Mouse (Mus musculus): Measurements from ENCODE around the gene Cyp4f13. TPM values are rescaled to one million over a fixed set of nuclear protein-coding genes. Genes with fewer than 3 reads are reported as not detected.
A peak's percentile ranks its signal among the peaks of the same experiment; 100 is the strongest.

The Cyp4f13 gene
- total RNA-seq, 1 experiment: 15.2 TPM

GRCm38 (mm10) chr17:32878773-32879172 is 68.4 kb downstream of the Cyp4f13 start:
- peak overlapping the region; percentile 63 to 79; a peak in 1 of 4 replicates for H3K4me3 ChIP-seq (ENCODE audit: insufficient read depth in 1 of 2, low read depth in 1 of 2, low read length in 2 of 2, poor library complexity in 1 of 2, severe bottlenecking in 1 of 2)
- no peaks in the 10 kb centered on the region for H3K9me3 ChIP-seq (ENCODE audit: control insufficient read depth, insufficient read depth, low read depth, low read length)
- in situ Hi-C loops (cut with MboI; ENCODE audit: low sequenced_read_pairs in 2 of 2, unreplicated experiment in 2 of 2): no loop called here
- H3K27ac ChIP-seq (ENCODE audit: insufficient read depth, low read depth, low read length, poor library complexity, severe bottlenecking): peak overlapping the region; percentile 99
- H3K9ac ChIP-seq (ENCODE audit: insufficient read depth, low read depth, low read length, poor library complexity, severe bottlenecking): peak overlapping the region; percentile 73; the same call in 1 of the 2 replicates
- no peak for TF ChIP-seq ZNF384 (IDR thresholded peaks at IDR 0.05; ENCODE audit: low read depth, low read length)
- TF ChIP-seq MAFK (IDR thresholded peaks at IDR 0.05; ENCODE audit: insufficient read depth, low read depth, low read length): no peak
- TF ChIP-seq CHD2 (IDR thresholded peaks at IDR 0.05; ENCODE audit: low read depth, low read length): no peak
- no peak for TF ChIP-seq ZC3H11A (IDR thresholded peaks at IDR 0.05; ENCODE audit: borderline replicate concordance, low read depth, low read length)
- TF ChIP-seq HCFC1 (IDR thresholded peaks at IDR 0.05; ENCODE audit: borderline replicate concordance, insufficient read depth, low read length): no peak
- no peak for DNase-seq (ENCODE audit: low read depth, low spot score)
- H3K36me3 ChIP-seq (ENCODE audit: control insufficient read depth, insufficient read depth, low read length, poor library complexity, severe bottlenecking): peaks cover 11% of the 10 kb centered on the region
- peaks cover 9 to 14% of the 10 kb centered on the region in 2 experiments for H3K4me1 ChIP-seq (ENCODE audit: control insufficient read depth in 2 of 2, insufficient read depth in 2 of 2, low read length in 2 of 2, poor library complexity in 1 of 2)

DNA sequence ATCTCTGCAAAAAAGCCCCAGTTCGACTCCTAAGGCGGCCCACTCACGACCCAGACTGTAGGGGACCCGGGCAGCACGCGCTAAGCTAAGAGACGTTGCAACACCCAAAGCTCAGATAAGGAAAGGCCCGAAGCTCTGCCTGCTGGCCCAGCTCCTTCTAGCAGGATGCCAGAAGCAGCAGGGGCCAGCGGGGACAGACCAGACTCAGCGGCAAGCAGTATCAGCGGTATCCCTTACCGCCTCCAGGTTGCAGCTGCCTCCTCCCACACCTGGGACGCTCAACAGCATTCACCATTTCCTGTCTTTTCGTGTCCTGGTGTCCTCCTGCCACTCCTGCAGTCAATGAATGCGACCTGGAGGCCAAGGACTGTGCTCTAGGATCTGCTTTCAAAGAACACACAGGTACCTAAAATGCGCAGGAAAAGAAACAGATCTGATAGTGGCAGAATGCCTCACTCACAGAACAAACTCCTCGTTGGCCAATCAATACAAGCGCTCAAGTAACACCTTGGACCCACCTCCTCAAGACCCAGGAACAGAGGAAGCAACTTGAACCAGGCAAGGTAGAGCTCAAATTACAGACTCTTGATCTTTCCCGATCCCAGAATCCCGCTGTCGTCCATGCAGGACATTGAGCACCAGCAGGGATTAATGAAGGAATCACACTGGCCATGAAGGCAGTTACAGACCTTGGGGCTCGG is 69.6 kb downstream of the Cyp4f13 start:
- no peak for DNase-seq (ENCODE audit: low read depth, low spot score)
- Histone ChIP-seq H3K27ac (ENCODE audit: insufficient read depth, low read depth, low read length, poor library complexity, severe bottlenecking) (peak overlapping the region; percentile 99), H3K9ac (ENCODE audit: insufficient read depth, low read depth, low read length, poor library complexity, severe bottlenecking) (peak overlapping the region; percentile 65), H3K36me3 (ENCODE audit: control insufficient read depth, insufficient read depth, low read length, poor library complexity, severe bottlenecking) (peaks cover 3% of the 10 kb centered on the region), H3K4me3 (ENCODE audit: insufficient read depth in 1 of 2, low read depth in 1 of 2, low read length in 2 of 2, poor library complexity in 1 of 2, severe bottlenecking in 1 of 2) (peak overlapping the region; percentile 63 to 79), H3K9me3 (ENCODE audit: control insufficient read depth, insufficient read depth, low read depth, low read length) (no peaks in the 10 kb centered on the region), H3K4me1 (ENCODE audit: control insufficient read depth in 2 of 2, insufficient read depth in 2 of 2, low read length in 2 of 2, poor library complexity in 1 of 2) (peaks cover 9 to 14% of the 10 kb centered on the region in 2 experiments)
- in situ Hi-C loops (cut with MboI; ENCODE audit: low sequenced_read_pairs in 2 of 2, unreplicated experiment in 2 of 2): no loop called here
- TF ChIP-seq ZC3H11A (IDR thresholded peaks at IDR 0.05; ENCODE audit: borderline replicate concordance, low read depth, low read length) (no peak), ZNF384 (IDR thresholded peaks at IDR 0.05; ENCODE audit: low read depth, low read length) (no peak), HCFC1 (IDR thresholded peaks at IDR 0.05; ENCODE audit: borderline replicate concordance, insufficient read depth, low read length) (0 out of 2 replicates have a peak, but pooled peaks have one; percentile 9), CHD2 (IDR thresholded peaks at IDR 0.05; ENCODE audit: low read depth, low read length) (no peak), MAFK (IDR thresholded peaks at IDR 0.05; ENCODE audit: insufficient read depth, low read depth, low read length) (no peak)

Other genes with a start within 250 kb of the Cyp4f13 start
- 21.6 and 21.9 TPM in 2 replicates for gene Zfp871, start 159.1 kb downstream of the Cyp4f13 start, total RNA-seq (2012; rRNA removed)
- 1.6 and 2.1 TPM in 2 replicates for gene Zfp811, start 137.5 kb downstream of the Cyp4f13 start, total RNA-seq (2012; rRNA removed)
- 9.3 and 12.9 TPM in 2 replicates for gene Zfp799, start 117.1 kb downstream of the Cyp4f13 start, total RNA-seq (2012; rRNA removed)
- 9.5 and 9.9 TPM in 2 replicates for gene Zfp870, start 55.8 kb downstream of the Cyp4f13 start, total RNA-seq (2012; rRNA removed)
- 0.32 and 0.58 TPM in 2 replicates for gene Cyp4f14, start 30.1 kb downstream of the Cyp4f13 start, total RNA-seq (2012; rRNA removed)
- 7.0 and 9.0 TPM in 2 replicates for gene Zfp472, start 18.4 kb upstream of the Cyp4f13 start, total RNA-seq (2012; rRNA removed)
- gene Zfp952, start 45.7 kb upstream of the Cyp4f13 start, total RNA-seq (2012; rRNA removed): 4.2 and 4.3 TPM in 2 replicates
- 4.6 and 4.9 TPM in 2 replicates for gene Zfp763, start 86.0 kb upstream of the Cyp4f13 start, total RNA-seq (2012; rRNA removed)
- gene 4921501E09Rik, start 120.7 kb upstream of the Cyp4f13 start, total RNA-seq (2012; rRNA removed): not detected in 2 replicates
- gene Zfp563, start 141.9 kb upstream of the Cyp4f13 start, total RNA-seq (2012; rRNA removed): 3.1 and 4.0 TPM in 2 replicates
- gene Morc2b, start 192.3 kb upstream of the Cyp4f13 start, total RNA-seq (2012; rRNA removed): 0.22 and 0.26 TPM in 2 replicates
- not detected in 2 replicates for gene Olfr55, start 221.0 kb upstream of the Cyp4f13 start, total RNA-seq (2012; rRNA removed)
- gene Olfr239, start 243.9 kb upstream of the Cyp4f13 start, total RNA-seq (2012; rRNA removed): not detected in 2 replicates

Measured in ES-E14 (cell line).